Mouse (Mus musculus) kidney, postnatal 25 days (tissue): ENCODE measurements at regions not wholly inside any gene's neighbourhood (a gene's known extent, or its start where the extent isn't known, plus 50 kb on each side); places are given as distances from the start of the nearest gene placed in this dataset.

Experiments
- DNase-seq, 2 experiments: peaks; one replicate each; pipeline ENCODE4 v3.0.0; 2021; ENCODE audit warnings: mixed read lengths in 2 of 2

GRCm38 (mm10) chr6:49999365-49999764, 110.7 kb upstream of the Mpp6 start:
- DNase-seq, result no peak

GRCm38 (mm10) chr6:50008074-50008473, 102.0 kb upstream of the Mpp6 start:
- no peak for DNase-seq

- no peak for DNase-seq
These were observed 101.2 kb upstream of the Mpp6 start for GRCm38 (mm10) chr6:50008869-50009268.

- peak; percentile 30 to 56 for DNase-seq
These were observed 100.7 kb upstream of the Mpp6 start for GRCm38 (mm10) chr6:50009339-50009738.

- DNase-seq, result no peak
These were observed 100.2 kb upstream of the Mpp6 start for GRCm38 (mm10) chr6:50009856-50010255.

GRCm38 (mm10) chr6:50011071-50011470, 99.0 kb upstream of the Mpp6 start:
- no peak for DNase-seq

- DNase-seq, result no peak
These were observed 98.1 kb upstream of the Mpp6 start for GRCm38 (mm10) chr6:50011746-50012453.

GRCm38 (mm10) chr6:50013067-50013466, 97.0 kb upstream of the Mpp6 start:
- no peak for DNase-seq

- no peak for DNase-seq
These were observed 96.2 kb upstream of the Mpp6 start for GRCm38 (mm10) chr6:50013842-50014241.

- DNase-seq, result no peak
These were observed 82.1 kb upstream of the Mpp6 start for GRCm38 (mm10) chr6:50027981-50028380.

- no peak for DNase-seq
These were observed 80.0 kb upstream of the Mpp6 start for GRCm38 (mm10) chr6:50029895-50030515.

- no peak for DNase-seq
These were observed 78.7 kb upstream of the Mpp6 start for GRCm38 (mm10) chr6:50031356-50031755.

- DNase-seq, result no peak
These were observed 77.0 kb upstream of the Mpp6 start for GRCm38 (mm10) chr6:50032894-50033595.

GRCm38 (mm10) chr6:50037614-50038013, 72.4 kb upstream of the Mpp6 start:
- DNase-seq, result peak in 1 of 2 experiments; percentile 7

- no peak for DNase-seq
These were observed 71.7 kb upstream of the Mpp6 start for GRCm38 (mm10) chr6:50038369-50038768.

- no peak for DNase-seq
These were observed 69.0 kb upstream of the Mpp6 start for GRCm38 (mm10) chr6:50041044-50041443.

GRCm38 (mm10) chr6:50042127-50042526, 67.9 kb upstream of the Mpp6 start:
- peak; percentile 68 to 76 for DNase-seq

GRCm38 (mm10) chr6:50044165-50044564, 65.9 kb upstream of the Mpp6 start:
- DNase-seq, result no peak

GRCm38 (mm10) chr6:50046721-50047120, 63.3 kb upstream of the Mpp6 start:
- DNase-seq, result no peak

- no peak for DNase-seq
These were observed 57.6 kb upstream of the Mpp6 start for GRCm38 (mm10) chr6:50052416-50052815.

GRCm38 (mm10) chr6:50053086-50053485, 57.0 kb upstream of the Mpp6 start:
- DNase-seq, result peak; percentile 45 to 46

GRCm38 (mm10) chr6:50054233-50054632, 55.8 kb upstream of the Mpp6 start:
- DNase-seq, result no peak

- DNase-seq, result peak; percentile 37 to 48
These were observed 51.4 kb upstream of the Mpp6 start for GRCm38 (mm10) chr6:50058596-50058995.

- DNase-seq, result no peak
These were observed 50.1 kb upstream of the Mpp6 start for GRCm38 (mm10) chr6:50059917-50060316.
